Mouse (Mus musculus) MEL (cell line): ENCODE data around the gene Rpl11. TPM values are rescaled to one million over a fixed set of nuclear protein-coding genes. Genes with fewer than 3 reads are reported as not detected.

Experiments
- DNase-seq: peaks from one replicate; pipeline ENCODE4 v3.0.0; 2011; ENCODE audit warnings: low read depth, low spot score
- H3K27ac ChIP-seq: 2 replicates; pipeline ENCODE4 v1.5.1; 2012; ENCODE audit warnings: low read depth, mild to moderate bottlenecking, control low read depth, low read length, moderate library complexity; ENCODE audit not compliant: control insufficient read depth
- H3K27me3 ChIP-seq, 2 experiments: fragments of 150-350 bp in 1 of 2; sonication (generic) in 1 of 2; 2 replicates each; pipeline ENCODE4 v1.6.1; 2012; ENCODE audit warnings: low read length in 2 of 2, mild to moderate bottlenecking in 2 of 2, improper control_type of control experiment in 1 of 2, moderate library complexity in 1 of 2; ENCODE audit not compliant: insufficient read depth in 2 of 2, control insufficient read depth in 1 of 2
- H3K36me3 ChIP-seq, 2 experiments: 2 replicates each; pipeline ENCODE4 v1.6.1; 2012 to 2014; ENCODE audit warnings: low read length in 2 of 2, improper control_type of control experiment in 1 of 2, inconsistent platforms in 1 of 2, mild to moderate bottlenecking in 1 of 2; ENCODE audit not compliant: insufficient read depth in 2 of 2, control insufficient read depth in 1 of 2
- H3K4me1 ChIP-seq, 2 experiments: fragments of 150-350 bp in 1 of 2; sonication (generic) in 1 of 2; 2 replicates each; pipeline ENCODE4 v1.6.1; 2012; ENCODE audit warnings: low read length in 2 of 2, improper control_type of control experiment in 1 of 2, mild to moderate bottlenecking in 1 of 2; ENCODE audit not compliant: insufficient read depth in 2 of 2, control insufficient read depth in 1 of 2
- H3K4me3 ChIP-seq, 2 experiments: fragments of 150-350 bp in 1 of 2; sonication (generic) in 1 of 2; 2 replicates each; pipeline ENCODE4 v1.5.1; 2012; ENCODE audit warnings: low read depth in 2 of 2, low read length in 2 of 2, mild to moderate bottlenecking in 2 of 2, moderate library complexity in 2 of 2, control low read depth in 1 of 2, improper control_type of control experiment in 1 of 2; ENCODE audit not compliant: control insufficient read depth in 1 of 2, insufficient read depth in 1 of 2
- H3K79me2 ChIP-seq: 2 replicates; pipeline ENCODE4 v1.6.1; 2012; ENCODE audit warnings: mild to moderate bottlenecking, low read length, moderate library complexity; ENCODE audit not compliant: control insufficient read depth, poor library complexity, insufficient read depth
- H3K9ac ChIP-seq: 2 replicates; pipeline ENCODE4 v1.6.1; 2012; ENCODE audit warnings: low read depth, mild to moderate bottlenecking, control low read depth, low read length, moderate library complexity; ENCODE audit not compliant: control insufficient read depth, poor library complexity, severe bottlenecking
- H3K9me3 ChIP-seq: fragments of 150-350 bp; sonication (generic); replicated peaks from 2 replicates; pipeline ENCODE4 v1.6.1; 2012; ENCODE audit warnings: mild to moderate bottlenecking, low read length, improper control_type of control experiment, moderate library complexity; ENCODE audit not compliant: insufficient read depth
- BHLHE40 ChIP-seq: IDR thresholded peaks from 2 replicates; pipeline ENCODE4 v1.6.1; 2012; ENCODE audit warnings: low read depth, mild to moderate bottlenecking, inconsistent platforms, low read length, improper control_type of control experiment, borderline replicate concordance
- CTCF ChIP-seq, 3 experiments: IDR thresholded peaks in 2 of 3; conservative IDR thresholded peaks in 1 of 3; 2 replicates each; pipeline ENCODE4 v1.5.1; 2011 to 2012; ENCODE audit warnings: low read length in 3 of 3, low read depth in 2 of 3, mild to moderate bottlenecking in 2 of 3, improper control_type of control experiment in 1 of 3, inconsistent platforms in 1 of 3, mixed read lengths in 1 of 3, moderate library complexity in 1 of 3; ENCODE audit not compliant: control insufficient read depth in 1 of 3, insufficient read depth in 1 of 3, poor library complexity in 1 of 3, severe bottlenecking in 1 of 3
- E2F4 ChIP-seq: IDR thresholded peaks from 2 replicates; pipeline ENCODE4 v1.6.1; 2011; ENCODE audit warnings: low read depth, low read length, improper control_type of control experiment, borderline replicate concordance
- EP300 ChIP-seq, 2 experiments: IDR thresholded peaks; 2 replicates each; pipeline ENCODE4 v1.6.1; 2011; ENCODE audit warnings: improper control_type of control experiment in 2 of 2, low read length in 2 of 2, low read depth in 1 of 2, mild to moderate bottlenecking in 1 of 2
- GABPA ChIP-seq: IDR thresholded peaks from 2 replicates; pipeline ENCODE4 v1.6.1; 2012; ENCODE audit warnings: low read depth, mild to moderate bottlenecking, inconsistent platforms, low read length, improper control_type of control experiment, moderate library complexity
- GATA1 ChIP-seq: IDR thresholded peaks from 2 replicates; pipeline ENCODE4 v1.6.1; 2011; ENCODE audit warnings: low read depth, low read length, improper control_type of control experiment
- MAFK ChIP-seq: IDR thresholded peaks from 2 replicates; pipeline ENCODE4 v1.6.1; 2011; ENCODE audit warnings: low read depth, mild to moderate bottlenecking, low read length, improper control_type of control experiment, borderline replicate concordance
- MAZ ChIP-seq: IDR thresholded peaks from 2 replicates; pipeline ENCODE4 v1.6.1; 2012; ENCODE audit warnings: low read depth, mild to moderate bottlenecking, inconsistent platforms, low read length, improper control_type of control experiment
- NELFE ChIP-seq: IDR thresholded peaks from 2 replicates; pipeline ENCODE4 v1.6.1; 2011; ENCODE audit warnings: low read depth, low read length, improper control_type of control experiment
- NRF1 ChIP-seq: IDR thresholded peaks from 2 replicates; pipeline ENCODE4 v1.6.1; 2014; ENCODE audit warnings: low read depth, mild to moderate bottlenecking, inconsistent platforms, low read length, improper control_type of control experiment, moderate library complexity; ENCODE audit not compliant: poor library complexity, insufficient read depth, severe bottlenecking
- RAD21 ChIP-seq: IDR thresholded peaks from 2 replicates; pipeline ENCODE4 v1.6.1; 2011; ENCODE audit warnings: mild to moderate bottlenecking, low read depth, low read length, improper control_type of control experiment
- SIN3A ChIP-seq: IDR thresholded peaks from 2 replicates; pipeline ENCODE4 v1.6.1; 2012; ENCODE audit warnings: low read length, improper control_type of control experiment, inconsistent platforms
- TCF12 ChIP-seq: IDR thresholded peaks from 2 replicates; pipeline ENCODE4 v1.6.1; 2014; ENCODE audit warnings: low read depth, mild to moderate bottlenecking, inconsistent platforms, low read length, improper control_type of control experiment, moderate library complexity
- USF2 ChIP-seq, 2 experiments: IDR thresholded peaks; 2 replicates each; pipeline ENCODE4 v1.6.1; 2011 to 2012; ENCODE audit warnings: improper control_type of control experiment in 2 of 2, low read length in 2 of 2, borderline replicate concordance in 1 of 2, inconsistent platforms in 1 of 2, low read depth in 1 of 2, mild to moderate bottlenecking in 1 of 2; ENCODE audit not compliant: insufficient read depth in 1 of 2
- ZKSCAN1 ChIP-seq: IDR thresholded peaks from 2 replicates; pipeline ENCODE4 v1.6.1; 2012; ENCODE audit warnings: low read depth, mild to moderate bottlenecking, inconsistent platforms, low read length, improper control_type of control experiment, moderate library complexity
- ZNF384 ChIP-seq: IDR thresholded peaks from 2 replicates; pipeline ENCODE4 v1.6.1; 2012; ENCODE audit warnings: low read depth, mild to moderate bottlenecking, inconsistent platforms, low read length, improper control_type of control experiment
- polyA plus RNA-seq, 2 experiments: library from polyadenylated mRNA; stranded (reverse) in 1 of 2; unstranded in 1 of 2; fragments of >175 nt in 1 of 2; fragments of >200 nt in 1 of 2; gene quantifications; 2 replicates each; pipeline versions ENCODE4 v1.2.1 to v1.2.4; 2012; ENCODE audit warnings: low replicate concordance in 2 of 2, low read depth in 1 of 2; ENCODE audit not compliant: insufficient read length in 2 of 2, insufficient read depth in 1 of 2, missing spikeins in 1 of 2
- total RNA-seq: library from RNA; depleted of rRNA; stranded (reverse); fragments of 300-350 nt; gene quantifications from 2 replicates; pipeline ENCODE4 v1.2.3, GENCODE M21; 2012

The Rpl11 gene
- total and polyA plus RNA-seq, 3 experiments, result 2,003 to 2,603 TPM; not detected in 1

DNA sequence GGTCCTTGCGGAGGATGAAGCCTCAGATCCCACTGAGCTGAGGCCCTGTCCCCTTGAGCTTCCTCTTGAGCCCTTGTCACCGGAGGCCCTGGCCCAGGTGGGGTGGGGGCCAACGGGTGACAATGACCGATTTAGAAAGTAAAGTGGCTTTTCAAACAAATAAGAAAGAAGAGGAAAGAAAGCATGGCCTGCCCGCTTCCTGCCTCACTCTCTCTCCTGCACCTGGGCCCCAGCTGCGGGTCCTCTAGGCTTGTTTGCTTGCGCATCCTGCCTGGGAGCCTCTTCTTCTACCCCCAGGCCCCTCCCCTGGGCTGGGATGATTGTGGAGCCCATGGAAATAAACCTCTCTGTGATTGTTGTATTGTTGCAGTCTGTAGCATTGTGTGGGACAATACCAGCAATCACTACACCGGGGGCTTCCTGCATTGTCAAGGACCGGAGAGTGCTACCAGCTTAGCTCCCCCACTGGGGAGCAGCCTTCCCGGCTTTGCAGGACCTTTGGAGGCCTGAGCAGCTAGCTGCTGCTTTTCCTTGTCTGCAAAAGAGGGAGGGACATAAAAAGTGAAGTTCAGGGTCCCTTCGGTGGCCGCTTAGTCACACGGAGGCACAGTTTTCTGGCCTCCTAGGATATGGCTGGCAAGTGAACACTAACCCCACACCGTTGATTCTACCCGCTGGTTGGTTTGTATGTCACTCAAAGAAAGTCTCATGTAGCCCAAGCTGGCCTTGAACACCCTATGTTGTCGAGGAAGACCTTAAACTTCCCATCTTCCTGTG lies 35.9 kb upstream of the Rpl11 start:
- Histone ChIP-seq H3K27me3 (peaks cover 0 to 2% of the 10 kb centered on the region in 2 experiments; a peak in 2 of 4 replicates), H3K36me3 (no peaks in the 10 kb centered on the region; a peak in 1 of 4 replicates), H3K4me1 (peaks cover 0 to 4% of the 10 kb centered on the region in 2 experiments; a peak in 1 of 4 replicates), H3K9me3 (no peaks in the 10 kb centered on the region), H3K27ac (no peak overlapping the region), H3K4me3 (no peak overlapping the region), H3K9ac (no peak overlapping the region), H3K79me2 (no peaks in the 10 kb centered on the region)
- TF ChIP-seq E2F4 (no peak), MAFK (no peak), EP300 (IDR thresholded peaks at IDR 0.05; ENCODE audit: low read depth in 1 of 2, low read length in 2 of 2) (no peak), USF2 (IDR thresholded peaks at IDR 0.05; ENCODE audit: borderline replicate concordance in 1 of 2, insufficient read depth in 1 of 2, low read depth in 1 of 2, low read length in 2 of 2) (no peak), ZNF384 (no peak), NRF1 (no peak), SIN3A (no peak)
- no peak for DNase-seq

DNA sequence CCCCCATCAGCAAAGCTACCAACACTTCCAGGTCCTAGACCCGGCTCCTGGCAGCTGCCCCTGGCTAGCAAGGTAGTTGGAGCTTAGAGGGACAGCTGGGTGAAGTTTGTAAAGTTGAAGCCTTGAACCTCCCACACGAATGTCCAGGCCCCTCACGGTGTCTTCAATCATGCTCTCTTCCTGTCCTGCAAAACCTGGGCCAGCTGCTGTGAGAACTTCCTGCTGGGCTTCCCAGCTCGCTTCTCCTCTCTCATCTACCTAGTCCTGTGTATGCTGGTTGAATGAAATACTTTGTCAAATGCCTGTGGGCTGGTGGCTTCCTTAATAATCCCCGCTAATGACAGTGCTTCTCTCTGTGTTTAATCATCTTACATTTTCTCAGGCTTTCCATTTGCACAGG lies 35.1 kb upstream of the Rpl11 start:
- no peak overlapping the region for H3K9ac ChIP-seq
- peaks cover 0 to 7% of the 10 kb centered on the region in 2 experiments; a peak in 1 of 4 replicates for H3K4me1 ChIP-seq
- DNase-seq, result no peak
- no peak overlapping the region for H3K27ac ChIP-seq
- H3K4me3 ChIP-seq, result no peak overlapping the region
- no peak for TF ChIP-seq BHLHE40
- TF ChIP-seq E2F4, result no peak
- TF ChIP-seq ZKSCAN1, result no peak
- TF ChIP-seq GATA1, result no peak
- no peak for TF ChIP-seq MAZ
- no peak for TF ChIP-seq CTCF (IDR thresholded peaks at IDR 0.05 in 2 of 3, conservative IDR thresholded peaks at IDR 0.05 in 1 of 3; ENCODE audit: control insufficient read depth in 1 of 3, insufficient read depth in 1 of 3, low read depth in 2 of 3, low read length in 3 of 3, poor library complexity in 1 of 3, severe bottlenecking in 1 of 3)
- TF ChIP-seq GABPA, result no peak
- TF ChIP-seq TCF12, result no peak
- no peak for TF ChIP-seq SIN3A
- TF ChIP-seq RAD21, result no peak
- TF ChIP-seq NELFE, result no peak
- TF ChIP-seq, all 39 proteins: peak for 0
- Histone ChIP-seq H3K27me3 (peaks cover 0 to 2% of the 10 kb centered on the region in 2 experiments; a peak in 2 of 4 replicates), H3K79me2 (no peaks in the 10 kb centered on the region), H3K9me3 (no peaks in the 10 kb centered on the region), H3K36me3 (peaks cover 0 to 2% of the 10 kb centered on the region in 2 experiments; a peak in 1 of 4 replicates)
